Mouse (Mus musculus) hindbrain, embryonic 15.5 days (tissue): ENCODE results near the gene Tmem207. TPM values are rescaled to one million over a fixed set of nuclear protein-coding genes. Genes with fewer than 3 reads are reported as not detected.
"Not testable (repeated sequence)": the region's sequence is repeated elsewhere in the genome, so short reads cannot be mapped to it uniquely, and the experiment has no call there.

Experiments
- ATAC-seq: fragments of 200-750 bp; cut with Nextera tagmentation; 2 replicates; pipeline ENCODE4 v1.8.0; 2017; ENCODE audit warnings: low read depth, moderate number of reproducible peaks, moderate TSS enrichment; ENCODE audit not compliant: low FRiP score
- H3K27ac ChIP-seq: fragments of 300-500 bp; sonication (generic); replicated peaks from 2 replicates; pipeline ENCODE4 v1.5.1; 2015; ENCODE audit warnings: mild to moderate bottlenecking, inconsistent platforms
- H3K27me3 ChIP-seq: fragments of 300-500 bp; sonication (generic); 2 replicates; pipeline ENCODE4 v1.6.1; 2015; ENCODE audit warnings: control low read depth, inconsistent platforms
- H3K36me3 ChIP-seq: fragments of 300-500 bp; sonication (generic); 2 replicates; pipeline ENCODE4 v1.6.1; 2015; ENCODE audit warnings: control low read depth, inconsistent platforms
- H3K4me1 ChIP-seq: fragments of 300-500 bp; sonication (generic); replicated peaks from 2 replicates; pipeline ENCODE4 v1.6.1; 2015; ENCODE audit warnings: control low read depth, inconsistent platforms
- H3K4me2 ChIP-seq: fragments of 300-500 bp; sonication (generic); 2 replicates; pipeline ENCODE4 v1.6.1; 2015; ENCODE audit warnings: moderate library complexity, mild to moderate bottlenecking, inconsistent platforms
- H3K4me3 ChIP-seq: fragments of 300-500 bp; sonication (generic); 2 replicates; pipeline ENCODE4 v1.5.1; 2015; ENCODE audit warnings: mild to moderate bottlenecking, inconsistent platforms
- H3K9ac ChIP-seq: fragments of 300-500 bp; sonication (generic); 2 replicates; pipeline ENCODE4 v1.6.1; 2015; ENCODE audit warnings: inconsistent platforms
- H3K9me3 ChIP-seq: fragments of 300-500 bp; sonication (generic); 2 replicates; pipeline ENCODE4 v1.6.1; 2016; ENCODE audit warnings: control low read depth, inconsistent platforms
- WGBS: fragments of 180-500 bp; shearing (Covaris S2); methylation state at CpG from one replicate; pipeline ENCODE4 v1.1.7; 2015; 5-methylcytosine and 5-hydroxymethylcytosine counted together
- polyA plus RNA-seq: library from polyadenylated mRNA; unstranded; fragments of >200 nt; fragmentation: Nextera tagmentation; extraction: Ambion mirVana; gene quantifications from 2 replicates; pipeline ENCODE4 v1.2.1, GENCODE M21; 2015

Gene Tmem207
- polyA plus RNA-seq, 1 experiment from 2014 or later, result 0.09 TPM

DNA sequence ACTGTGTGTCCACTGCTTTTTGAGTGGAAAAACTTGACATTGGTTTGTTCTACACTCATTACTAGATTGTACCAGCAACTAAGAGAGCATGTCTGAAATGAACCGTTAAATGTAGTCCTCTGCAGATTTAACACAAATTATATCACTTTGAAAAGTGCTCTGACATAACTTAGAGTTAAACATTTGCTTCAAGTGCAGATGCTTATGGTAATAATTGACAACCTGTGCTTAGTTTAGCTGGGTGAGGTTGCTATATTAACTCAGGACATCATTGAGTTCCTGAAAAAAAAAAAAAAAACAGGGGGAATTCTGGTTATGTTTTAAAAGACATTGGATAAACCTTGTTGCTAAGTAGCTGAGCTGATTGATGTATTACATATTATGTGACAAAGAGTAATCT lies 3.9 kb upstream of the Tmem207 start:
- no peaks in the 10 kb centered on the region for H3K27me3 ChIP-seq
- no peaks in the 10 kb centered on the region for H3K9me3 ChIP-seq
- H3K4me1 ChIP-seq, result peaks cover 5% of the 10 kb centered on the region; the same call in 1 of the 2 replicates
- 86% methylated on average over 1 of the region's 1 CpGs for WGBS
- no peaks in the 10 kb centered on the region for H3K36me3 ChIP-seq
- ATAC-seq, result no peak
- no peak overlapping the region for H3K4me2 ChIP-seq
- H3K27ac ChIP-seq, result no peak overlapping the region
- no peak overlapping the region for H3K9ac ChIP-seq
- H3K4me3 ChIP-seq, result no peak overlapping the region

DNA sequence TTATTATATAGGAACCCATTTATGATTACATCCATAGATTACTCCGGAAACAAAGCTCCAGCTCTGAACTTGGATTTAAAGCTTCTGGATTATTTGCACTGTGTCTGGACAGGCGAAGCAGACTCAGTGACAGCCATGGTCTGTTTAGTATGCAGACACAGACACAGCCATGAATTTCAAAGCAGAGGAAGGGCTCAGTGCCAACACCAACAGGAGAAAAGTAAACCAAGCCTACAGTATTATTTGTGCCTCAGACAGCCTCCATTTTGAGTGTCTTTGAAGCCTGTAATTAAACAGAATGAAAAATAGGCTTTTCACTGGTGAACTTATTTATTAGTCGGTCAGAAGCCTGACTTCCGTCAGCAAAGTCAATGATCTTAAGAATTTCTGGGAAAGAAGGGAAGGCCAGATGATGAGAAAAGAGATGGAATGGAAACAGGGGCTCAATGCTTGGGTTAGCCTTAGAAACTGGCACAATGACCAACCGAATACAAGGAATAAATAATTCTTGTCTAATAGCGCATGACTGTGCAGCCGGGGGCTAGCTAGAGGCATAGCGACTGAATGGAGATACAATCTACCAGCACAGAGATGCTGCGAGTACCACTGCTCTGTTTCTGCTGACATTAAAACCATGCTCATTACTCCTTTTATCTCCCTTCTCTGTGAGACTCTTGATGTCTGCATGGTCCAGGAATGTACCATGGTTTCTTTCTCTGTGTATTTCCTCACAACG lies 1.5 kb upstream of the Tmem207 start:
- Histone ChIP-seq H3K9ac (no peak overlapping the region), H3K9me3 (no peaks in the 10 kb centered on the region), H3K27ac (peak overlapping the region; percentile 7; the same call in 1 of the 2 replicates), H3K4me3 (no peak overlapping the region), H3K4me2 (0 out of 2 replicates have a peak overlapping the region, but pooled peaks have one; percentile 1), H3K4me1 (peaks cover 5% of the 10 kb centered on the region; the same call in 1 of the 2 replicates), H3K27me3 (no peaks in the 10 kb centered on the region), H3K36me3 (no peaks in the 10 kb centered on the region)
- peak; percentile 95 for ATAC-seq
- 48% methylated on average over 10 of the region's 10 CpGs for WGBS

DNA sequence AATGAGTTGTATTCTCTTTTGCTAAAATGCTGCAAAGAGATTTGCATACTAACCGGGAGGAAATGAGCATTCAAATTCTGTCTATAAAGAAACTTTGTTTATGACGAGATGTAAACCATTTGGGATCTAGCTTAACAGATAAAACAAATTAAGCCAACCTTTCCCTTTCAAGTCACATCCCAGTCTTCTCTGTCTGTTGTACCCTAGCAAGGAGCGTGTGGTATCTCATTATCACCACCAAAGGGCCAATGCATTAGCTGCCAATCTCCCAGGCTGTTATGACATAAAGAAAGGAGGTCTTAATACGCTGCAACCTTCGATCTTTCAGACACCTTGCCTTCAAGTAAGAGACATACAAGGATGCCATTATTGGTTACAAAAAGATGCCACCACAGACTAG lies 737 bp downstream of the Tmem207 start:
- H3K4me3 ChIP-seq, result no peak overlapping the region
- WGBS, result 65% methylated on average over 5 of the region's 5 CpGs
- no peak overlapping the region for H3K4me2 ChIP-seq

DNA sequence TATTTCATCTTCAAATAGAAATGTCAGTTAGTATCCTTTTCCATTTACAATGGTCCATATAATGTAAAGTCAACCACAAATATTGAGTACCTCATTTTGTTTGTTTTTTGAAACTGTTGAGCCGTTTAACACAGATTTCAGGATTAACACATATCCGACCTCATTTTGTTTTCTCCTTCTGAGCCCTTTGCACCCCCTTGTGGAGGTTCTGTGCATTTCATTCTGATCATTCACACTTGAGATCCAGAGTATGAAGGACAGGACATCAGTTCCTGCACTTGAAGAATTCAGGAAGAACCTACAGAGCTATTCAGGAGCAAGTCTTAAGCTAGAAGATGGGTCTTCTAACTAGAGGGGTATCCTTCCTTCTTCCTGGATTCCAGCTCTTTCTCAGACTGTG lies 7.0 kb downstream of the Tmem207 start:
- no peak overlapping the region for H3K27ac ChIP-seq
- ATAC-seq, result no peak
- H3K27me3 ChIP-seq, result no peaks in the 10 kb centered on the region
- no peak overlapping the region for H3K4me2 ChIP-seq
- H3K4me1 ChIP-seq, result no peaks in the 10 kb centered on the region
- no peaks in the 10 kb centered on the region for H3K9me3 ChIP-seq
- H3K4me3 ChIP-seq, result no peak overlapping the region
- no peaks in the 10 kb centered on the region for H3K36me3 ChIP-seq
- 80% methylated on average over 2 of the region's 2 CpGs for WGBS
- no peak overlapping the region for H3K9ac ChIP-seq

More for the DNA sequence above, 737 bp downstream of the Tmem207 start:
- Histone ChIP-seq H3K27ac (no peak overlapping the region), H3K9me3 (no peaks in the 10 kb centered on the region), H3K27me3 (no peaks in the 10 kb centered on the region), H3K9ac (no peak overlapping the region), H3K4me1 (peaks cover 5% of the 10 kb centered on the region; the same call in 1 of the 2 replicates), H3K36me3 (no peaks in the 10 kb centered on the region)
- ATAC-seq, result no peak

DNA sequence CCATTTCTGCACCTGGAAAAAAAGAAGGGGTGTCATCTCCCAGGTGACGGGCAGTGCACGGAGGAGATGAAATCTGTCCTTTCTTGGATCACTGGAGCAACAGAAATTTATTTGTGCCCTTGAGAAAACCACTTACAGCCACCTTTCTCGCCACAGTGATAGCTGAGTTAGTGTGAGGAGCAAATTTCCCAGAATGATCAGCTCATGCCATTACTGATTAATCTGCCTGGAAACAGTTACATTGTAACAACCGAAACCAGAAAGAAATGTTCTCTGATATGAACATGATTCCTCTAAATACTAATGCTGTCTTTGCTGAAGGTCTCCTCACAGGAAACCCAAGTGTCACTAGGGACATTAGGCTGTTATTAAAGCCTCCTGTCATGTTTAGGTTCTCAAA lies 21.6 kb downstream of the Tmem207 start:
- H3K27ac ChIP-seq, result no peak overlapping the region

DNA sequence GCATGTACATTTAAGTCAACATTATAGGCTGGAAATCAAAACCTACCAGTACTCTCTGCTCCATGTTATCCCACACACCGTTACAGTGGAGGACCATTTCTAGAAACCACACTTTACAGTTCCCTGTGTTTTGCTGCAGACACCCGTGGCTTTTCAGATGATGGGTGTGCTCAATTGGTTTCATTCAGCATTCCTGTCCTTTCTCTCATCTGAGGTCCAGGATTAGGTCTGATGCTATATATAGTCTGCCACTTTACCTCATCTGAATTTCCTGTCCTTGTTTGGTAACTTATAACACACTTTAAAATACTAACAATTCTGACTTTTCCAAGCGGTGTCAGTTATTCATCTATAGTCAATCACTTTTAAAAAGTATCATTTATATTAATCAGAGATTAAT lies 25.8 kb downstream of the Tmem207 start:
- no peaks in the 10 kb centered on the region for H3K4me1 ChIP-seq
- no peak for ATAC-seq
- 94% methylated on average over 3 of the region's 3 CpGs for WGBS

More for the DNA sequence above, 21.6 kb downstream of the Tmem207 start:
- Histone ChIP-seq H3K4me1 (no peaks in the 10 kb centered on the region), H3K9me3 (no peaks in the 10 kb centered on the region), H3K4me3 (no peak overlapping the region), H3K27me3 (no peaks in the 10 kb centered on the region), H3K4me2 (no peak overlapping the region), H3K36me3 (no peaks in the 10 kb centered on the region), H3K9ac (no peak overlapping the region)
- 83% methylated on average over 4 of the region's 4 CpGs for WGBS
- no peak for ATAC-seq

DNA sequence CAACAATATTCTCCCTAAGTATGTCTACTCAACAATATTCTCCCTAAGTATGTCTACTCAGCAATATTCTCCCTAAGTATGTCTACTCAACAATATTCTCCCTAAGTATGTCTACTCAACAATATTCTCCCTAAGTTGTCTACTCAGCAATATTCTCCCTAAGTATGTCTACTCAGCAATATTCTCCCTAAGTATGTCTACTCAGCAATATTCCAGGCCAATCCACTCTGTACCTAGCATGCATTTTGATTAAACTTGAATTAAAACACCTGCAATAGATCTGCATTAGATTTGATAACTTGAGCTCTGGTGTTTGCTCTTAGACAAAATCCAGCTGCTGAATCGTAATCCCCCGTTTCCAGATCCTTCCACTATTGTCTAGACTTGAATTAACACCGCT lies 26.9 kb downstream of the Tmem207 start:
- not testable (repeated sequence) for H3K4me2 ChIP-seq, H3K27ac ChIP-seq, H3K36me3 ChIP-seq, H3K9me3 ChIP-seq, H3K9ac ChIP-seq, ATAC-seq, H3K27me3 ChIP-seq, H3K4me1 ChIP-seq, H3K4me3 ChIP-seq
- 94% methylated on average over 3 of the region's 3 CpGs for WGBS

More for the DNA sequence above, 25.8 kb downstream of the Tmem207 start:
- H3K27ac ChIP-seq, result no peak overlapping the region
- no peaks in the 10 kb centered on the region for H3K36me3 ChIP-seq
- H3K4me2 ChIP-seq, result no peak overlapping the region
- H3K9ac ChIP-seq, result no peak overlapping the region
- no peaks in the 10 kb centered on the region for H3K9me3 ChIP-seq
- H3K27me3 ChIP-seq, result no peaks in the 10 kb centered on the region
- H3K4me3 ChIP-seq, result no peak overlapping the region

DNA sequence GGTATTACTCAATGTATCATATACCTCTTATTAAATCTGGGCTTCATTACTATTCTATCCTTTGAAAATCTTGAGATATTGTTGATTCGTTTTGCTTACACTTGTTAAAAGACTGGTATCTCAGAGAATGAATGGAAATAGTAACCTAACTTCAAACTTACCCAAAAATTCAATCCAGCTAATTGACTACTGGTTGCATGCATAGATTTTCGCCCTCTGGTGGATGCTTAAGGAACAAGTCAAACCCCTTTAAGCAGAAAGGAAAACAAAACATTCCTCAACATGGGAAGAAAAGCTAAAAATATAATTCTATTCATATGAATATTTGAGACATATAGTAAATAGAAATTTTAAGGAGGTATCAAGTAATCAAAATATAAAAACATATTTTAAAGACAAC lies 30.8 kb downstream of the Tmem207 start:
- H3K9ac ChIP-seq, result no peak overlapping the region
- no peaks in the 10 kb centered on the region for H3K4me1 ChIP-seq
- 12% methylated on average over 2 of the region's 2 CpGs for WGBS
- no peak overlapping the region for H3K4me2 ChIP-seq
- H3K27ac ChIP-seq, result no peak overlapping the region
- no peak for ATAC-seq
- no peaks in the 10 kb centered on the region for H3K9me3 ChIP-seq
- no peak overlapping the region for H3K4me3 ChIP-seq
- no peaks in the 10 kb centered on the region for H3K27me3 ChIP-seq
- H3K36me3 ChIP-seq, result no peaks in the 10 kb centered on the region

DNA sequence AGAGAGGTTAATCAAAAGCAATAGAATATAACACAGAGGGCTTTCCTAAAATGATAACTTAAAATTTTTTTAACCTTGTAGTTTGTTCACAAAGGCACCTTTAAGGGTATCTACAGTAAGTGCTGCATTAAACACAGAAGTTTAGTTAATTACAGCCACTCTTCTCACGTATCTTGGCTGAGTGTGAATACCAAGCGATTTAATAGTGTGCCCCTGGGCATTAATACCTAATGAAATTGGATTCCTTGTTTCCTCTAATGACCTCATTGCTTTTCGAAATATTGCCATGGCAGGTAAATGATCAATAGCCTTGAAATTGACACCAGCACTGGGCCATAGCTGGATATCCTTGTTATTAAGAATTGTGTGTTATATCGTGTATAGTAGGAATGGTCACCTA lies 55.3 kb downstream of the Tmem207 start:
- no peak for ATAC-seq
- 73% methylated on average over 4 of the region's 4 CpGs for WGBS
- Histone ChIP-seq H3K27me3 (no peaks in the 10 kb centered on the region), H3K4me1 (no peaks in the 10 kb centered on the region), H3K4me3 (no peak overlapping the region), H3K36me3 (no peaks in the 10 kb centered on the region), H3K27ac (no peak overlapping the region), H3K4me2 (no peak overlapping the region), H3K9me3 (no peaks in the 10 kb centered on the region), H3K9ac (no peak overlapping the region)

DNA sequence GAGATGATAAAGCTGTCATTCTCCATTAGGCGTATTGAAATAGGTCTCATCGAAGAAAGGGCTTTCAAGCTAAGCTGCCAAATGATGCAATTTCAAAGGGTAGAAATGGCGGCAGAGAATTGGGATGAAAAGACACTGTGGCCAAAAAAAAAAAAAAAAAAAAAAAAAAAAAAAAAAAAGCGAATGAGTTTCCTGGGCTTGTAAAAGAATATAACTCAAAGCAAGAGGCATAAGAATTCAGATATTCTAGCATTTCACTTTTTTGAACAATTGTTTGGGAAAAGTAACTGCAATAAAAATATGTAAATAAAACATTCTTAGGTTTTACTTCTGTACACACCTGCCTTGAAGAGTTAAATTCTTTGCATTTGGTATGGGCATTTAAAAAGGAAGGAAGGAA lies 60.0 kb downstream of the Tmem207 start:
- Histone ChIP-seq H3K4me2 (no peak overlapping the region), H3K4me1 (no peaks in the 10 kb centered on the region), H3K9ac (no peak overlapping the region), H3K27me3 (no peaks in the 10 kb centered on the region), H3K36me3 (no peaks in the 10 kb centered on the region), H3K4me3 (no peak overlapping the region), H3K9me3 (no peaks in the 10 kb centered on the region), H3K27ac (no peak overlapping the region)
- 78% methylated on average over 4 of the region's 4 CpGs for WGBS
- ATAC-seq, result no peak

DNA sequence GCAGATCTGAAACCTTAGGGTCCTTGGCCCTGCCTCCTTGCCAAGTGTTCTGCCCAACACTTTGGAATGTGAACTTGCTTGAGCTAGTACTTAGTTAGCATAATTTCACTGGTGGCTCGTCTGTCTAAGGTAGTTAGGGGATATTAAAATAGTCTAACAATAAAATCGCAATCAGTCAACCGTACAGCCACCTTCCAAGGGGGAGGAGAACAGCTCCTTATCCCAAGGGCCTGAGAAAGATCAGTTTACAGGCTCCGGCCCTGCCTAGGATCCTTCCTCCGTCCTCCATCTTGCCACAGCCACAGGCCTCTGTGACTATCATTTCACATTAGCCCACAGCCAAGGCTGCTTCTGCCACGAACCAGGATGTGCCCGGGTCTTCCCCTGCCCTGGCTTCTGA lies 63.7 kb downstream of the Tmem207 start, which contains the start of gene Cldn16:
Cldn16 (plus strand) TSS at position 301 of the 400 bp plus-strand sequence.
- H3K4me3 ChIP-seq, result no peak within 1 kb of the TSS
- H3K9ac ChIP-seq, result no peak within 1 kb of the TSS
- no peak within 1 kb of the TSS for H3K4me2 ChIP-seq
- no peaks in the 10 kb centered on the region for H3K27me3 ChIP-seq
- WGBS, result 83% methylated on average over 7 of the region's 7 CpGs
- H3K27ac ChIP-seq, result no peak within 1 kb of the TSS
- no peak for ATAC-seq
- no peaks in the 10 kb centered on the region for H3K4me1 ChIP-seq
- no peaks in the 10 kb centered on the region for H3K36me3 ChIP-seq
- H3K9me3 ChIP-seq, result no peaks in the 10 kb centered on the region

DNA sequence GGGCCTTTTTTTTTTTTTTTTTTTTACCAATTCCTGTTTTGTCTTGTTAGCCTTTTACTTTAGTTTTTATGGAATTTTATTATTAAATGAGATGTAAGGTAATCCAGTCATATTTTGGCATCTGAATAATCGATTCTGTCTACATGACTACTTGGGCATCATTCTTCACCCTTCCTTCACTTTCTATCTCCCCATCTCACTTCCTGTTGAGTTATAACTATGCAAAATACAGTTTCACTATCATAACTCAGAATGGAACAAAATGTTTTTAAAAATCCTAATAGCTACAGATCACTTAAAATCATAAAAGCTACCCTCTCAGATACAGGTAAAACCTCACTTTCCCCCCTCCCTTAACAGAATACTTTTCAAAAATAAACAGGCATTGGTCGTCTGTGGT lies 70.4 kb downstream of the Tmem207 start:
- H3K9ac ChIP-seq, result no peak overlapping the region
- 90% methylated on average over 2 of the region's 2 CpGs for WGBS
- no peaks in the 10 kb centered on the region for H3K9me3 ChIP-seq
- H3K4me2 ChIP-seq, result no peak overlapping the region
- H3K27ac ChIP-seq, result no peak overlapping the region
- no peaks in the 10 kb centered on the region for H3K27me3 ChIP-seq
- H3K4me3 ChIP-seq, result no peak overlapping the region
- H3K36me3 ChIP-seq, result no peaks in the 10 kb centered on the region
- no peak for ATAC-seq
- H3K4me1 ChIP-seq, result no peaks in the 10 kb centered on the region

DNA sequence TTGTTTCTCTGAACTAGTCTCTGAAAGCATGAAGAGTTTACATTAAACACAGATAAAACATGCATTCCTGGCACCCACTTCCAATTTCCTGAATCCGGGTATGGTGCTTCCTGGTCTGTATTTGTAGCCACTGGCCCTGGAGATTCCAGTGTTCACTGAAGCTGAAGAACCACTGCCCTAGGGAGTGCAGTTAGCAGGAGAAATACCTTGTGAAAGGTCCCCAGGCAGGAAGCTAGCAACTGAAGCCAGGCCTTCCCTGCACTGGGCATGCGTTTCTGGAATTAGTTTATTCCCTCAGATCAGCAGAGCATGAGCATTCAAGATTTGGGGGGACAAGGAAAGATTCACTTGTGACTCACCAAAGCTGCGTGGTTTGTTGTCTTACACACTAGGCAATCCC lies 72.4 kb downstream of the Tmem207 start:
- ATAC-seq, result no peak

More for the DNA sequence above, 72.4 kb downstream of the Tmem207 start:
- Histone ChIP-seq H3K4me1 (no peaks in the 10 kb centered on the region), H3K27me3 (no peaks in the 10 kb centered on the region), H3K4me2 (no peak overlapping the region), H3K4me3 (no peak overlapping the region), H3K36me3 (no peaks in the 10 kb centered on the region), H3K9ac (no peak overlapping the region), H3K27ac (no peak overlapping the region), H3K9me3 (no peaks in the 10 kb centered on the region)
- 73% methylated on average over 3 of the region's 3 CpGs for WGBS
